Mouse (Mus musculus) adipocyte (in vitro differentiated cells): Measurements from ENCODE around the gene Pdcd6.

Experiments
- DNase-seq: peaks from one replicate; pipeline ENCODE4 v3.0.0-alpha.2; 2016; ENCODE audit warnings: low spot score

Gene Pdcd6

DNA sequence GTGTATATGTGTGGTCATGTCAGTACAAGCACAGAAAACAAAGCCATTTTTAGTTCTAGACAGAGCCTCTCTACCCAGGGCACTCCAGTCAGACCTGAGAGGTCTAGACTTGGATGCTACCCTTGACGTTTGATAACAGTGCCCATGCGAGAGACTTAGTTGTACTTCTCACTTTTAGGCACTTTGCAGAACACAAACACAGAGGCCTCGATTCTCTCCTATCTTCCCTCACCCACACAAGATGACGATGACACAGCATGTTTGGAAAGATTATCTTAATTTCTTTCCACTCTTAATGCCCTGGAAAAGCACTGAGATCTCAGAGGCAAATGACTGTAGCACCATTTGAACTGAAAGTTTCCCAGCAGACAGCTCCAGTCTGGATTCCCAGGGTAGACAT is 41.7 kb downstream of the Pdcd6 start:
- no peak for DNase-seq

DNA sequence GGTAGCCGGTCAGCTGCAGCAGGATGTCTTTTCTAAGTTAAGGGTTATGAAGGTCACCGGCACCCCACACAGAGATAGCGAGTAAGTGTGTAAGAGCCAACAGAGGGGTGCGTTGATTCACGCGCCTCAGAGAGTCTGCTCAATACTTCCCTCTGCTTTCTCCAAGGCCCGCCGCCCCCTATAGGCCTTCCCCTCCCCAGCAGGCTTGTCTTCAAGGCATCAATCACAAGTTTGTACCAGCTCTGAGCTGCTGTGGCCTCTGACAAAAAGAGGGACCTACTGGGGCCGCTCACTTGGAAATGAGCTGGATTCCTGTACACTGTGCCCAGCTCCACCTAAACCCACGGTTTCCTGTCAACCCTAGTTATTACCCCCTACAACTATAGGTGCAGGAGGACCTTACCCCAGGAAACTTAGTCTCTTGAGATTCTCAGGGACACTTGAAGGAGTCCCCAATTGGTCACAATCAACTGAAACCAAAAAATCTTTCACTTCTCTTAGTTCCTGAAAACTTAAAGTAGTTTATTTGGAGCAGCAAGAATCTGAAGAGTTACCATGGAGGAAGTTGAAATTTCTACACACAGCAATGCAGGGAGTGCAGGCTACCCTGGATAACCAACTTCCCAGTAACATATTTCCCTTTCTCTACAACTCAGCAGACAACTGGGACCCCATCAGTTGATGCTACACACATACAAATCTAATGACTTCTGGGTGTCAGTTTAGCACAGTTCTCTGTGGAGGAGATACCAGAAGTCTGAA is 57.0 kb downstream of the Pdcd6 start:
- no peak for DNase-seq

DNA sequence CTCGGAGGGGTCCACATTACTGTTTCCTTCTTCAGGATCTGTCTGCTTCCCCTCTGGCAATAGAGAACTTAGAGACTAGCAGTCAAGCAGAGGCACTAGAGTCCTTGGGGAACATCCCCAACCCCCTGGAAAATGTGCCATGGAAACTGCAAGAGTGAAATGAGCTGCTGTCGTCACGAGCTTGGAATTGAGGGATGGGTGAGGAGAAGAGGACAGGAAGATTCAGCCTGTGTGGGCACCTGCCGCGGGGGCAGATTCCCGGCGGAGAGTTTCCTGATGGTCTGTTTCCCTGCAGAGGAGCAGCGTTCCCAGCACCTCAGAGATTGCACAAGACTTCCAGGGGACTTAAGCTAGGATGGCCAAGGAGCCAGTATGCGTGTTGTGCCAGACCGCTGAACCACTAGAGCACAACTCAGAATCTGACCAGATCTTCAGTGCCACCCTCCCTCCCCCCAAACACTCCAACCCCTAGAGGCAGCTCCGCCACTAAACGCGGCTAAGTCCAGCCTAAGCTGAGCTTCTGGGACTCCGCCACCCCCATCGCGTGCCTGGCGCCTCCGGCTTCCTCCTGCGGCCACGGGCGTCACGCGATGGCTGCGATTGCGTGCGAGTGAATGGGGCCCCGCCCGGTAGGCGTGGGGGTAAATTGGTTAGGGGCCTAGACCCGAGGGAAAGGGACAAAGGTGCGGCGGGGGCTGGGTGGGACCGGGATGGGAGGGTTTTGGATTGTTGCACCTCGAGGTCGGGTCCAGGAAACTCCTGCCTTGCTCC is 57.7 kb downstream of the Pdcd6 start:
- DNase-seq = no peak
